Mouse (Mus musculus) layer of hippocampus, postnatal 25 days (tissue): ENCODE measurements around the gene Nos3. TPM values are rescaled to one million over a fixed set of nuclear protein-coding genes. Genes with fewer than 3 reads are reported as not detected.
A peak's percentile ranks its signal among the peaks of the same experiment; 100 is the strongest.

Experiments used
- DNase-seq, 2 experiments: peaks; one replicate each; pipeline ENCODE4 v3.0.0; 2022; ENCODE audit warnings: mixed read lengths in 2 of 2, low spot score in 1 of 2; ENCODE audit errors: extremely low spot score in 1 of 2
- total RNA-seq, 2 experiments: library from RNA; stranded (reverse); gene quantifications; 2 replicates each; pipeline ENCODE4 v1.2.3; 2021

Nos3 gene
- total RNA-seq, 2 experiments from 2014 or later, result 6.7 to 8.4 TPM

DNA sequence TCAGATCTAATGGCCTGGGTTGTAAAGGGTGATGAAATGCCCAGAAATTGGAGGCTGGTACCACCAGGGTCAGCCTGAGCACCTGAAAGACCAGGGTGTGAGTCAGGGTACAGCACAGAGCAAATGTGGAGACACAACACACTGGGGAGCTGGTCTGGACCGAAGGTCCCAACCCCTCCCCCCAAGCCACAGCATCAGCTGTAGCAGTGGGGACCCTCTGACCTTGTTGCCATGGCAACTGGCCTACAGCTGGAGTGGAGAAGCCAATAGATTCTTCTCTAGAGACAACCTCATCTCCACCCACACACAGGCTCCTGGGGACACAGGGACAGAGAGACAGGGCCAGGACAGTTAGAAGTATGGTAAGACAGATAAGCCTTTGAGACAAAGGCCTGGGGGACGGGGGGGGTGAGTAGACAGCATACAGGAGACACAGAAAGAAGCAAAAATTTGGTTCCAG, 20.6 kb upstream of the Nos3 start:
- DNase-seq, result no peak

DNA sequence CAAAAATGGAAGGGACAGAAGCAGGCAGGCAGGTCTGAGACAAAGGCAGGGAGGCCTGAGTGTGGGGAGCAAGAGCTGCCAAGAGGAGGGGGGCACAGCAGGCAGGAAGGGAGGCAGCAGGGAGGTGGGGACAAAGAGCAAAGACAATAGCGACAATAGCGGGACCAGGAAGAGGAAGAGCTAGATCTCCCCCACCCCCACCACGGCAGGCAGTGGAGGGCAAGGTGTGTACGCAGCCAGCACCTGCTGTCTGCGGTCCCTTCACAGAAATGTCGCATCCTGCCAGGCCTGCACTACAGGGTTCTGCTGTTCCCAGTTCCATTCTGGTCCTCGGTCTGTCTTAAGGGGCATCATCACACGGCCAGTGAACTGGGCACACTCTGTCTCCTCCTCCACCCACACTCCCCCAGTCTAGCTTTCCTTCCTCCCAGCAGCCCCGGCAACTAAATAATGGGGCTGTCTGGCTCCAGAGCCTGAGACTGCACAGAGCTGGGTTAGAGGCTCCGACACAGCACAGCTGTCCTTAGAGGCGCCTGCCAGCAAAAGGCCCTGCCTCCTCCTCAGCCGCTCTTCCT, 20.0 kb upstream of the Nos3 start:
- DNase-seq, result no peak

DNA sequence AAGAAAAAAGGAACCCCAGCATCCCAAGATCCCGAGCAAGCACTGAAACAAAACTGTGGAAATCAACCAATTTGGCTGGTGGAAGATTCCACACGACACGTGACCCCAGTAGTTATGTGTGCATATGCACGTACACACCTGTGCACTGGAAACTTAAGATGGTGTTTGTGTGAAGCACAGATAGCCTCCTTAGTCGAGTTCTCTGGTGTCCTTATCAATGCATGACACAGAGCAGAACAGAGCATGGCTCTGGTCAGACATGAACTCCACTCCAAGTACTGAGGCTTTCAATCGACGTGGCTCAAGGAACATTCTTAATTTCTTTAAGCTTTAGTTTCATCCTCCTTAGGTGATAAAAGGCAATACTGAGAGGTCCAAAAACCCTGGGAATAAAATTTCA, 18.3 kb upstream of the Nos3 start:
- DNase-seq, result no peak

DNA sequence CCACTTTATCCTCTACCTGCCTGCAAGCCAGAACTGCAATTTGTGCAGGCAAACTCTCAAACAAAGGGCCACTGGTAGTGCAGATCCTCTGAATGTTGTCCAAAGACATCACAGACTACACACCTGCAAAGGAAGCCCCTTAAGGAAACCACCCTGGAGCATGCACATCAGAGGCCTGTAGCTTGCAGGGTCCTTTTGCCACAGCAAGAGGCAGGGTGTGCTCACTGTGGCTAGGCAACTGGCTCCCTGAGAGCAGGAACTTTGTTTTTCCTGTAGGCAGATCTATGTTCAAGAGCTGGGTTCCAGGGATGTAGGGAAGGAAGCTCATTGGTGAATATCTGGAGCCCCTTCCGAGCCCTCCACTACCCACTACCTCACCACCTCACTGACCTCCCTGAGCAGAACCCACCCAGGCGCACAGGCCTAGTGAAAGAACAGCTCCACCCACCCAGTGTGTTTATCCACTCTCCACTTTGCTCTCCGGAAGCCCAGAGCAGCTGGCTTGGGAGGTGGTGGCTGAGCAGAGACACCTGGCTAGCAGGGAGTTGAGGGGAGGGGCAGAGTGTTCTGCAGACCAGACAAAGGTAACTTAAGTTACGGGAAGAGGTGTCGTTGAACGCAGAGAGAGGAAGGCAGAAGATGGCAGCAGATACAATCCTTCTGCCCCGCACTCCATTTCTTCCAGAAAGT, 17.3 kb upstream of the Nos3 start:
- no peak for DNase-seq

DNA sequence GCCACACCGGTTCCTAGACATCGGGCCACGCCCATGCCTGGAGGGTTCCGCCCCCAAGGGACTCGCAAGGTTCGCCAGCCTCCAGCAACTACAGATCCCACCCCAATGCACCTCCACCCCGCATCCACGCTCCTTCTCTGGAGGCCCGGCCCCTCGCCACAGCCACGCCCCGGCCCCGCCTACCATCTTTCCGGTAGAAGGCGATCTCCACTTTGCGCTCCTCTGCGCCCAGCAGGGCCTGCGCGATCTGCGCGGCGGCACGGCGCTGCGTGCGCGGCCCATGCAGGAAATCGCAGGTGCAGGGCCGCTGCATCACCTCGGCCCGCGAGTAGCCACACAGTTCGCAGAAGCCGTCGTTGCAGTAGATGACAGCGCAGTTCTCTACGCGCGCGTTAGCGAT, 16.5 kb upstream of the Nos3 start:
- DNase-seq, result peak; percentile 43 to 58

DNA sequence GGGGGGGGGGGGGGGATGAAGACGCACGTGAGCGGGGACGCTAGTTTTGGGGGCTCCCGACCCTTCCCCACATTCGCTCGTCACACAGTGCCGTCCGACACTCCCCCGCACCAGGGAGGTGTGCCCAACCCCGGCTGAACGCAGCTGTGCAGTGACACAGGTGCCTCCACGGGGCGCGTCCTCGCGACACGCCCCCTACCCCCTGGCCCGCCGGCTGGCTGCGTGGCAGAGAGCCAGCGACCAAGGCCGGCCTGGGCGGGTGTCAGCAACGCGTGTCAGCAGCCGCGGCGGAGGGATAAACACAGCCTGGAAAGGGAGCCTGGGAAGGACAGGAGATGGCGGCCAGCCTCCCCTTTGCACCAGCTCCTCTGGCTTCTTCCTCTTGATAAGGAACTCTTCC, 16.1 kb upstream of the Nos3 start:
- no peak for DNase-seq

DNA sequence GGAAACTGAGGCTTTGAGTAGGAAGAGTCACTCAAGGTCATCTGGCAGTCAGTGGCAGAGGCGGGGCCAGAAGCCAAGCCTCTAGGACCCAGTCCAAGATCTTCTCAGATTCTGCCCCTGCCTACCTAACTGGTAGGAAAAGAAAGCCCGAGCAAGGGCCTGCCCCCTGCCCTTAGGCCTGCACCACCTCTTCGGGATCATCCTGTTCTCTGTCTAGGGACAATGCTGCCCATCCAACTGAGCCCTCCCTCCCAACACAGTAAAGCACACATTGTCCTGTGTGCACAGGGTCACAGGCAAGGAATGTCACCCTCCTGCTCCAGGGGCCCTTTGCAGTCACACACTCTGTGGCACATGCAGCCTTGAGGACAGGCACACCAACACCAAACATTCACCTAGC, 14.5 kb upstream of the Nos3 start:
- DNase-seq, result no peak

DNA sequence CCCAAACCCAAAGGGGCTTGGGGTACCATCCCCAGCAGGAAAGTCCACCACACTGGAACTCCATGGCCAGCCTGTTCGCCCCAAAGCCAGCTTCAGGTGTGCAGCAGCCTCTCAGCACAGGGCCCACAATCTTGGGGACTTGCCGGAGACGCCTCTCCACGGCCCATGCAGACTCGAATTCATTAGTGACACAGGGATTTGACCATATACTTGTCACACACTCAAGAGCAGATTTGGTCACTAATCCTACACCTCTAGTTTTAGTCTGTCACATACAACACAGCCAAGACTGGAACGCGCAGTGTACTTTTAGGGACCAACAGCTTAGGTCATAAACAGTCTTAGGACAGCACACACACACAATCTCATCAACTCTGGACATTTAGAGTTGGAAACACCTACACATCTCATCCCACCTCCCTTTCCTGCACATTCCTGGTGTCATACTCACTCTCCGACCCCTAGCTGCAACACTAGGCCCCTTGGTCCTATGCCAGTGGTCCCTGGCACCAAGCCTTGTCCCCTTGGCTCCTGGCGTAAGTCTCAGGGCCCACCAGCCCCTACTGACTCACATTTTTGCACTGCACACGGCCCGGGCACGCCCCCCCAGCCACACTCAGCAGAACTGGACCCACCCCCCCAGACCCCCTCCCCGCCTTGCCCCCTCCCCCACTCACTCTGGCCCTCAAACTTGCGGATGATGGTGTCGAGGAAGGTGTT, 13.9 kb upstream of the Nos3 start:
- no peak for DNase-seq

DNA sequence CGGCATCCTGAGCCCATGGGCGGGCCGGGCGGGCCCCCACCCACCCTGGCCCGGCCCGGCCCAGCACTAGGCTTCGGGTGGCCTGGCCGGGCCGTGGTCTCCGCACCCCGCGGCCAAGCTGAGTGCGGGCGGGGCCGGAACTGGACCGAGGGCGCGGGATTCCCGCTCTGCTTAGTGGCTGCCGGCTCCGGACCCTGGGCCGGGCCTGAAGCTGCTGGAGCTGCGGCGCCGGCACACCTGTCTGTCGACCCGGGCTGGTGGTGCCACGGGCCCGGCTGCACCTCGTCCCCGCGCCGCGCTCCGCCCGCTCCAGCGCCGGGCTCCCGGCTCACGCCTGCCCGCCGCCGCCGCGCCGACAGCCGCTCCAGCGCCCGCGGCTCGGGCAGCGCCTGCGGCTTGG, 13.3 kb upstream of the Nos3 start, which contains the start of gene Kcnh2:
TSS of gene Kcnh2 (minus strand) at position 327 of the 400 bp plus-strand sequence.
- DNase-seq, result no peak

DNA sequence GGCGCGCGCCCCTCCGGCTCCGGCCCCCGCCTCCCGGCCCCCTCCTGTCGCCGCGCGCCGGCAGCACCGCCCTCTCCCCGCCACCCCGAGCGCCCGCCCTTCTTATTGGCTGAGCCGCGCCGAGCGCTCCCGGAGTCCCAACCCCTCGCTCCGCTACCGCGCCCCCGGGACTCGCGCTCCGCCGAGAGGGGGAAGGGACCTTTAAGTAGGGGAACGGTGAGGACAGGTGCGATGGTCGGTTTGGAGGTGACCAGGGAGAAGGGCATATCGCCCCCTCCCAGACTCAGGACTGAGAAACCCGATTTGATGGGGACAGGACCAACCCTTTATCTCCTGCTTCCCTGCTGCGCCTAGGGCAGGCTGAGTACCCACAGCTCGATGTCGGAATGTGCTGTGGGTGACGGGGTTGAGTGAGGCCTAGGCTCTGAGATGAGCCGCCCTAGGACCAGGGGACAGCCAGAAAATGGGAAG, 12.9 kb upstream of the Nos3 start:
- peak; percentile 79 to 80 for DNase-seq

DNA sequence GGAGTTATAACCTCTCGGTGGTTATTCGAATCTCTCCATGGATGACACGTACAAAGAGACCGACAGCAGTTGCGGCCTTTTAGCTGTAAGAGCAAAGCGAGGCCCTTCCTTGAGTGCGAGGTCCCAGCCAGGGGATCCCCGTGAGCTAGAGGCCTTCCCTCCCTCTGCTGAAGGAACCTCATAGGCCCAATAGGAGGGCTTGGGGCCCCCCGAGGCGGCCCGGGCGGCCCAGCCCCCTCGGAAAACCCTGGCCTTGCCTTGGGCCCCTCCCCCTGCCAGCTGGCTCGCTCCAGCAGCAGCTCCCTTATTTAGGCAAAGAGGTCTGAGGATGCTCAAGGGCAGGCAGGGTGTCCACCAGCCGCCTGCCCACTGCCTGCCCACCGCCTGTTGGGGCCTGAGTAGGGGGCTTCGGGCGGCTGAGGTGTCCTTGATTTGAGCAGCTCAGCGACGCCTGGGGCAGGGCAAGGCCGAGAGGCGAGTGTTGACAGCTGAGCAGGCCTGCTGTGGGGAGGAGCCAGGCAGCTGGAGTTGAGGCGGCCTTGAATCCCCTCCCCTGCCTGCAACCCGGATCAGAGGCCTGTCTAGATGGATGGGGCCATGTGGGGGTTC, 12.3 kb upstream of the Nos3 start:
- no peak for DNase-seq

DNA sequence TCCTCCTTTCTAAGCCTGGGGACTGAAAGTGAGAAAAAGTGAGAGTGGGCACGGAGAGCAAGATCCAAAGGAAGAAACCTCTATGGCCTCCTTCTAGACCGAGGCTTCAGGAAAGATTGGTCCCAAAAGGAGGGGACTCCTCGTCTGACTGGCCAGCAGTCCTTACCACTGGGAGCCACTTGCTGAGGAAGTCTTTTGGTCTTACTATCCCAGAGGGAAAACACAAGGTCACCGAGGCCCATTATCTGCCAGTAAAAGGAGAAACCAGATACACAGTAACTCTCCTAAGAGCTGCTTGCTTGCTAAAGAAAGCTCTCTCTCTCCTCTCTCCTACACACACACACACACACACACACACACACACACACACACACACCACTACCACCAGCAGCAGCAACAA, 11.3 kb upstream of the Nos3 start:
- DNase-seq, result no peak

DNA sequence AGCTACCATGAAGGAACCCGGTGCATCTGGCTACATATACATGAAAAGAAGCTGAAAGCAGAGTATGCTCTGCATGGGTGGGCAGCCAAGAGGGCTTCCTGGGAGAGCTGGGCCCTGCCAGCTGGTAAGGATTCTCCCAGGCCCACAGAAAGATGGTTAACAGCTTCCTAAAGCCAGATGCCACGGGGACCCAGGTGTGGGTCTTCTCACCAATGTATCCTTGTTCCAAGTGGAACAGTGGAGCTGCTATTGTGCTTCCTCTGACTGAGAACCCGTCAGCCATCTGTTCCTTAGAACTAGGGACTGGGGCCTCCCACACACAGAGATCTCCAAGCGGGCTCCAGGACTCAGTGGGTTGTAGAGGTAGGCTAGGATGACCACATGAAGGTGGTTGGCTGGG, 7.8 kb upstream of the Nos3 start:
- no peak for DNase-seq

DNA sequence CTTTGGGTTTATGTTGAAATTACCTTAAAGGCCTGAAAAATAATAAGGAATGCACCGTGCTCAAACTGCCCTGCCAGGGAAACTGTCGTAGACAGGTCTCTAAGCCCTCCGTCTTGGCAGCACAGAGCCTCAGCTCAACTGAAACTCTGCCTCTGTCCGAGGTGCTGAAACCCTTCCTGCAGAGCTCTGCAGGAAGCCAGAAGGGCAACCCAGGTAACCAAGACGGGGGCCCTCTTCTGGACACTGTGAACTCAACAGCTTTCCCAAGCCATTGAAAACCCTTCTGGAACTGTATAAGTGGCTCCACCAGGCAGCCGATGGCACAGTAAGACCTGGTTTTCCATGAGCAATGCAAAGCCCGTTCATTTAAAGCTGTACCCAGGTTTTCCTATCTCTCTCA, 7.1 kb upstream of the Nos3 start:
- DNase-seq, result peak in 1 of 2 experiments; percentile 44

DNA sequence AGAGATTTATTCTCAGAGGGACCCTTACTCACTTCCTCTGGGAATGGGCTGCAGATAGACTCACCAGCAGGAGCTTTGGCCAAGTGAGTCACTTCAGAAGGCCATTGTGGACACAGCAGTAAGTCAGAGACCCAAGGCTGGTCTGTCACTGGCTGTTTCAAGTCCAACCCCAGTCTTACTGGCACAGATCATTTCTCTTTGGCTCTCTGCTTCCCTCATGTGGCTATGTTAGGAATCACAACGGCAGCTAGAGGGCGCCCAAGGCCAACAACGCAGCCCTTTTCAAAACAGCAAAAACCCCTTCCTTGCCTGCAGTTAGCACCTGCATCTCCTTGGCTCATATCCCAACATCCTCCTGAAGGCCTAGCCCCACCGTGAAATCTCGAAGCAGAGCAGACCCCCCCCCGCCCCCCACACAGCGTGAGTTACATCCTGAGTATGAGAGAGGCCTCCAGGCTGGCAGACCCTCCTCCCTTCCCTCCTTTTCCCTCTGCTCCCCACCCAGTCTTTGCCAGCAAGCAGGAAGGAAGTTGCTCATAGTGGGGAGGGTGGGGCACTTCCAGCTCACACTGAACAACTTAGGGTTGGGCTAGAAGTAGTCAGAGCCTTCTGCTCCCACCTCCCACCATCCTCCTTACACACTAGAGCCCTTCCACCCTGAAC, 3.7 kb upstream of the Nos3 start:
- peak; percentile 81 to 93 for DNase-seq

DNA sequence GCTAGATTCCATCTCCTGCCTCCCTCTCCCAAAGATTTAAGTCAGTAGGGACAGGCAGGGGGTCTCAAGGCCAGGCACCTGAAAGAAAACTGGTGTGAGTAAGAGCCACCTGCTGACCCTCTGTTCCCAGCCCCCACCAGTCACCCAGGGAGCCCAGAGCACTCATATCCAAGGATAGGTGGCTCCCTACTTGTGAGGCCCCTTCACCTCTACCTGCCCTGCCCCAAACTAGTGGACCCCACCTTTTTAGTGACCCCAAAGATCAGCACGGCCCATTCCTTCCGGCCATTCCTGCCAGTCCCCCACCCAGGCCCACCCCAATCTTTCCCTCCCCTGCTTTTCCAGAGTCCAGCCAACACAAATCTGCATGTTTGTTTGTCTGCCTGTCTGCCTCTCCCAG, 1.1 kb upstream of the Nos3 start:
- DNase-seq, result no peak

DNA sequence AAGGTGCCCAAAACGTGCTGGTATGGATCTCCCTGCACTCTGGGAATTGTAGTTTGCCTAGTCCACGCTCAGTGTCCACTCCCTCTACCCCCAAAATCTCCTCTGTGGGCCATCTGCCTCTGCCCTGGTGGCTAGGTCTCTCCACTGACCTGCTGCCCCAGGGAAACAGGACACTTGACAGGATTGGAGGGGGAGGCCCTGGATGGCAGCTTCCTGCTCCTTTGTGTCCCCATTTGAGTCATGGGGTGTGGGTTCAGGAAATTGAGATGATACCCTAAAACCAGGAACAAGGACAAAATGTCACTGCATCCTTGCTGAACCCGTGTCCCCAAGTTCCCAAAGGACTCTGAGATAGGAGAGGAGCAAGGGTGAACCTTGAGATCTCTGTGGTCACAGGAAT, 549 bp upstream of the Nos3 start:
- no peak for DNase-seq

DNA sequence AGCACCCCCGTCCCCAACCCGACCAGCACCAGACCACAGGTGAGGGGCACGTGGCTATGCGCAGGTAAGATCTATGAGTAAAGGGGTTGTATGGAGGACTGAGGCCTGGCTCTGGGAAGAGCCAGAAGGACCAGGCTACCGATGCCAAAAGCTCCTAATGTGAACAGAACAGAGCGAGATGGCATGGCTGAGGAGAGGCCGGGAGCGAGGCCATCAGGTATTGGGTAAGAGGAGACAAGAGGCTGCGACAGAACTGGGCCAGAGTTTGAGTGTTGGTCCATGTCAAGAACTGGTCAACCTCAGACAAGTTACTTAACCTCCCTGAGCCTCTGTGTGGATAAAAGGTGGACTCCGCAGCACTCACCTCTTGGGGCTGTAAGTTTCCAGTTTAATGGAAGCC, 353 bp downstream of the Nos3 start:
- DNase-seq, result no peak

DNA sequence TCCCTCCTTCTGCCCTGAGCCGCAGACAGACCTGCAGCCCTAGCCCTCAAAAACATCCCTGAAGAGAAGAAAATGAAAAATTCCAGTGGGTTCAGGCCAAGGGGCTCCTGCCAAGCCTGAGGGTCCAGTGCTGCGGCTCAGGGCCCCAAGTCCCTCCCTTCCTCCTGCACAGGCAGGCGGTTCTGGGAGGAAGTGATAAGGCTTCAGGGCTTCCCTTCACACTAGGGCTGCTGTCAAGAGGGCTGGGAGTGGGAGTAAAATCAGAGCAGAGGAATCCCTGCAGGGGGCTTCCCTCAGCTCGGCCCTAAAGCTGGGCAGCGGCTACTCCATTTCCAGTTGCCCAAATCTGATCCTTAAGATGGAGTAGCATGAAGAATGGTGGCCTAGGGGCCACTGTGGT, 918 bp downstream of the Nos3 start:
- DNase-seq, result no peak

DNA sequence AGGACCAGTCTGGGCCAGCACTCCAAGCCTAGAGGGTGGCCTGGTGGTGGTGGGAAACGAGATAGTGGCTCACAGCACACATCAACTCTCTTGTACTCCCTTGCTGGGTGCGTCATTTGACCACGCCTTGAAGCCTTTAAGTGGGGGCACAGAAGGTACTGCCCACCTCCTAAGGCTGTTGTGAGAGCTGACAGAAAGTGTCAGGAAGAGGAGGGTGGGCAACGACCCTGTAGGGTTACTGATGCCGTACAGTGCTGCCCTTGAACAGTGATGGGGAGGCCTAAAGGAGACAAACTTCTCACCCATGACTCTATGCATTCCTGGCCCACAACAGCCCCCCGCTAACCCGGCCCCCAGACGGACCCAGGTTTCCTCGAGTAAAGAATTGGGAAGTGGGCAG, 1.8 kb downstream of the Nos3 start:
- no peak for DNase-seq

DNA sequence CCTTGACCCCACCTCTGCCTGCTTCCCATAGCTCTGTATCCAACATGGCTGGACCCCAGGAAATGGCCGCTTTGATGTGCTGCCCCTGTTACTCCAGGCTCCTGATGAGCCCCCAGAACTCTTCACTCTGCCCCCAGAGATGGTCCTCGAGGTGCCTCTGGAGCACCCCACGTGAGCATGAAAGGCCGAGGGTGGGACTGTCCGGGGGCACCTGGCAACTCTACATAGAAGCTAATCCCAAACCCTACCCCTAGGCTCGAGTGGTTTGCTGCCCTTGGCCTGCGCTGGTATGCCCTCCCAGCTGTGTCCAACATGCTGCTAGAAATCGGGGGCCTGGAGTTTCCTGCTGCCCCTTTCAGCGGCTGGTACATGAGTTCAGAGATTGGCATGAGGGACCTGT, 5.2 kb downstream of the Nos3 start:
- no peak for DNase-seq
